Mouse (Mus musculus): ENCODE results near the gene Hnrnpa3. TPM values are rescaled to one million over a fixed set of nuclear protein-coding genes. Genes with fewer than 3 reads are reported as not detected.

Gene Hnrnpa3
- polyA plus RNA-seq, 1 experiment from 2014 or later = 139 TPM

DNA sequence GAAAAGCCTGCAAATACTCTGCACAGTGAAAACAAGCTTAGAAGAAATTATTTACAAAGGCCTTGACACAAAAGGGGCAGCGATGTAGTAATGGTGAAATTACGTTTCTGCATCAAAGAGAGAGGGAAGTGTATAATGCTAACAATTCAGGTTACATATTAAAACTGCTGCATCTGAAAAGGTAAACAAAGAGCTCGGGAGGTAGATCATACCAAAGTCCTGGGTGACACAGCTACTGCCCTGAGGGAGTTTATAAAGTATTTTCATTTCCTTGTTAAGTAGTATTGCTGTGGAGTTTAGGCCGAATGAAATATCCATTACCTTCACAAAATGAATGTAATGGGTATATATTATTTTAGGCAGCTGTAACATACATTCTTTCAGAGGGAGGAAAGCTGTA is 55.7 kb downstream of the Hnrnpa3 start:
- no peaks in the 10 kb centered on the region for H3K27me3 ChIP-seq (ENCODE audit: control insufficient read depth, insufficient read depth, low read length)
- no peaks in the 10 kb centered on the region for H3K9me3 ChIP-seq (replicated peaks; ENCODE audit: control insufficient read depth, low read length)
- no peaks in the 10 kb centered on the region for H3K4me1 ChIP-seq (ENCODE audit: control insufficient read depth, insufficient read depth, low read length)
- no peak overlapping the region for H3K9ac ChIP-seq (ENCODE audit: low read length)
- H3K27ac ChIP-seq (ENCODE audit: low read length) = no peak overlapping the region
- H3K4me2 ChIP-seq (ENCODE audit: low read depth, low read length) = no peak overlapping the region
- no peak for ATAC-seq (replicated peaks; ENCODE audit: extremely low read depth, insufficient read depth, low FRiP score)
- no peaks in the 10 kb centered on the region for H3K36me3 ChIP-seq (ENCODE audit: control insufficient read depth, insufficient read depth)
- 70% methylated on average over 4 of the region's 4 CpGs for WGBS
- no peak overlapping the region for H3K4me3 ChIP-seq (ENCODE audit: low read length)

GRCm38 (mm10) chr2:75716046-75717016 is 57.3 kb downstream of the Hnrnpa3 start:
- Histone ChIP-seq H3K4me3 (ENCODE audit: low read length) (no peak overlapping the region), H3K4me2 (ENCODE audit: low read depth, low read length) (no peak overlapping the region), H3K4me1 (ENCODE audit: control insufficient read depth, insufficient read depth, low read length) (no peaks in the 10 kb centered on the region), H3K9me3 (replicated peaks; ENCODE audit: control insufficient read depth, low read length) (no peaks in the 10 kb centered on the region), H3K9ac (ENCODE audit: low read length) (no peak overlapping the region), H3K27me3 (ENCODE audit: control insufficient read depth, insufficient read depth, low read length) (no peaks in the 10 kb centered on the region), H3K27ac (ENCODE audit: low read length) (no peak overlapping the region), H3K36me3 (ENCODE audit: control insufficient read depth, insufficient read depth) (no peaks in the 10 kb centered on the region)
- no peak for ATAC-seq (replicated peaks; ENCODE audit: extremely low read depth, insufficient read depth, low FRiP score)
- 64% methylated on average over 12 of the region's 12 CpGs for whole genome bisulfite sequencing

Small RNAs within 50 kb of the gene (microRNA-seq; reads per million reads assigned to microRNA genes)
- not detected for gene Gm24574

Other genes with a start within 250 kb of the Hnrnpa3 start
- gene Nfe2l2, start 45.4 kb downstream of the Hnrnpa3 start, polyA plus RNA-seq (2015; fragmentation: Nextera tagmentation; extraction: Ambion mirVana) = 58.3 and 61.3 TPM in 2 replicates
- gene Agps, start 172.9 kb downstream of the Hnrnpa3 start, polyA plus RNA-seq (2015; fragmentation: Nextera tagmentation; extraction: Ambion mirVana) = 24.1 and 24.7 TPM in 2 replicates

Measured in heart, embryonic 16.5 days (tissue).